Mouse (Mus musculus) left cerebral cortex, adult 9 months (tissue): ENCODE data around the gene Gpr34.

ENCODE experiments used
- DNase-seq, 2 experiments: peaks; one replicate each; pipeline ENCODE4 v3.0.0; 2022; ENCODE audit warnings: low spot score in 2 of 2

Gpr34 gene

GRCm38 (mm10) chrX:13631599-13632283, at the start of gene Gpr34:
Gene Gpr34 (plus strand): TSS chrX:13632089.
- DNase-seq: no peak

- no peak for DNase-seq
These were observed 32.5 kb upstream of the Gpr34 start for GRCm38 (mm10) chrX:13599373-13599772.

GRCm38 (mm10) chrX:13599966-13600365, 31.9 kb upstream of the Gpr34 start:
- DNase-seq: no peak

- peak; percentile 30 to 39 for DNase-seq
These were observed 25.1 kb upstream of the Gpr34 start for GRCm38 (mm10) chrX:13606741-13607140.

- DNase-seq: no peak
These were observed 24.1 kb upstream of the Gpr34 start for GRCm38 (mm10) chrX:13607752-13608151.

- DNase-seq: no peak
These were observed 20.8 kb upstream of the Gpr34 start for GRCm38 (mm10) chrX:13611114-13611513.

GRCm38 (mm10) chrX:13612115-13612514, 19.8 kb upstream of the Gpr34 start:
- DNase-seq: no peak

GRCm38 (mm10) chrX:13616726-13617125, 15.2 kb upstream of the Gpr34 start:
- DNase-seq: no peak

- DNase-seq: no peak
These were observed 14.6 kb upstream of the Gpr34 start for GRCm38 (mm10) chrX:13617294-13617693.

- no peak for DNase-seq
These were observed 13.4 kb upstream of the Gpr34 start for GRCm38 (mm10) chrX:13618476-13618875.

GRCm38 (mm10) chrX:13621473-13621872, 10.4 kb upstream of the Gpr34 start:
- DNase-seq: no peak

- DNase-seq: no peak
These were observed 9.2 kb upstream of the Gpr34 start for GRCm38 (mm10) chrX:13622654-13623053.

- no peak for DNase-seq
These were observed 4.5 kb downstream of the Gpr34 start for GRCm38 (mm10) chrX:13636398-13636797.

GRCm38 (mm10) chrX:13638894-13639293, 7.0 kb downstream of the Gpr34 start:
- no peak for DNase-seq

- no peak for DNase-seq
These were observed 20.0 kb downstream of the Gpr34 start for GRCm38 (mm10) chrX:13651889-13652288.

- DNase-seq: no peak
These were observed 20.4 kb downstream of the Gpr34 start for GRCm38 (mm10) chrX:13652291-13652690.

GRCm38 (mm10) chrX:13655005-13655421, 23.1 kb downstream of the Gpr34 start:
- peak in 1 of 2 experiments; percentile 49 for DNase-seq

- no peak for DNase-seq
These were observed 24.0 kb downstream of the Gpr34 start for GRCm38 (mm10) chrX:13655906-13656305.

- peak in 1 of 2 experiments; percentile 45 for DNase-seq
These were observed 24.8 kb downstream of the Gpr34 start for GRCm38 (mm10) chrX:13656721-13657120.

GRCm38 (mm10) chrX:13658616-13659140, 26.8 kb downstream of the Gpr34 start:
- DNase-seq: no peak

- no peak for DNase-seq
These were observed 27.5 kb downstream of the Gpr34 start for GRCm38 (mm10) chrX:13659201-13659890.

- DNase-seq: no peak
These were observed 29.2 kb downstream of the Gpr34 start, which contains the start of gene Gpr82 for GRCm38 (mm10) chrX:13661063-13661462. Gene Gpr82 (plus strand): TSS chrX:13661363.

- DNase-seq: no peak
These were observed 37.0 kb downstream of the Gpr34 start for GRCm38 (mm10) chrX:13668867-13669266.
